Mouse (Mus musculus): ENCODE data around the gene Gstm6. TPM values are rescaled to one million over a fixed set of nuclear protein-coding genes. Genes with fewer than 3 reads are reported as not detected.

The Gstm6 gene
- polyA plus RNA-seq, 1 experiment, result 27.1 TPM

- H3K9ac ChIP-seq (ENCODE audit: low read depth, poor library complexity, severe bottlenecking), result no peak overlapping the region
Measured at GRCm38 (mm10) chr3:107931134-107931533, 12.4 kb downstream of the Gstm6 start.

GRCm38 (mm10) chr3:107929731-107930130, 13.8 kb downstream of the Gstm6 start:
- Histone ChIP-seq H3K9ac (ENCODE audit: low read depth, poor library complexity, severe bottlenecking) (no peak overlapping the region), H3K27me3 (ENCODE audit: control insufficient read depth, insufficient read depth, low read length, poor library complexity, severe bottlenecking) (no peaks in the 10 kb centered on the region), H3K4me3 (ENCODE audit: low read depth, low read length) (no peak overlapping the region), H3K27ac (ENCODE audit: insufficient read depth, low read length) (no peak overlapping the region), H3K36me3 (ENCODE audit: control insufficient read depth, insufficient read depth, low read length, poor library complexity, severe bottlenecking) (no peaks in the 10 kb centered on the region), H3K9me3 (replicated peaks; ENCODE audit: control insufficient read depth, insufficient read depth, low read length, poor library complexity, severe bottlenecking) (no peaks in the 10 kb centered on the region), H3K4me1 (ENCODE audit: control insufficient read depth, insufficient read depth, low read length) (no peaks in the 10 kb centered on the region)
- TF ChIP-seq CTCF (IDR thresholded peaks at IDR 0.05; ENCODE audit: low read depth, low read length) (no peak), POLR2A (IDR thresholded peaks at IDR 0.05; ENCODE audit: insufficient read depth, low read length) (no peak), EP300 (IDR thresholded peaks at IDR 0.05; ENCODE audit: insufficient read depth, low read depth, low read length) (no peak)

More at GRCm38 (mm10) chr3:107931134-107931533, 12.4 kb downstream of the Gstm6 start:
- H3K9me3 ChIP-seq (replicated peaks; ENCODE audit: control insufficient read depth, insufficient read depth, low read length, poor library complexity, severe bottlenecking), result no peaks in the 10 kb centered on the region
- no peaks in the 10 kb centered on the region for H3K4me1 ChIP-seq (ENCODE audit: control insufficient read depth, insufficient read depth, low read length)
- no peaks in the 10 kb centered on the region for H3K36me3 ChIP-seq (ENCODE audit: control insufficient read depth, insufficient read depth, low read length, poor library complexity, severe bottlenecking)
- H3K4me3 ChIP-seq (ENCODE audit: low read depth, low read length), result no peak overlapping the region
- no peak for TF ChIP-seq EP300 (IDR thresholded peaks at IDR 0.05; ENCODE audit: insufficient read depth, low read depth, low read length)
- no peak for TF ChIP-seq CTCF (IDR thresholded peaks at IDR 0.05; ENCODE audit: low read depth, low read length)
- no peak for TF ChIP-seq POLR2A (IDR thresholded peaks at IDR 0.05; ENCODE audit: insufficient read depth, low read length)
- no peak overlapping the region for H3K27ac ChIP-seq (ENCODE audit: insufficient read depth, low read length)
- no peaks in the 10 kb centered on the region for H3K27me3 ChIP-seq (ENCODE audit: control insufficient read depth, insufficient read depth, low read length, poor library complexity, severe bottlenecking)

- no peaks in the 10 kb centered on the region for H3K9me3 ChIP-seq (replicated peaks; ENCODE audit: control insufficient read depth, insufficient read depth, low read length, poor library complexity, severe bottlenecking)
- no peak for TF ChIP-seq POLR2A (IDR thresholded peaks at IDR 0.05; ENCODE audit: insufficient read depth, low read length)
- H3K27ac ChIP-seq (ENCODE audit: insufficient read depth, low read length), result no peak overlapping the region
- no peaks in the 10 kb centered on the region for H3K27me3 ChIP-seq (ENCODE audit: control insufficient read depth, insufficient read depth, low read length, poor library complexity, severe bottlenecking)
- H3K9ac ChIP-seq (ENCODE audit: low read depth, poor library complexity, severe bottlenecking), result no peak overlapping the region
- H3K4me1 ChIP-seq (ENCODE audit: control insufficient read depth, insufficient read depth, low read length), result no peaks in the 10 kb centered on the region
- no peak overlapping the region for H3K4me3 ChIP-seq (ENCODE audit: low read depth, low read length)
- no peaks in the 10 kb centered on the region for H3K36me3 ChIP-seq (ENCODE audit: control insufficient read depth, insufficient read depth, low read length, poor library complexity, severe bottlenecking)
Measured at GRCm38 (mm10) chr3:107929243-107929642, 14.3 kb downstream of the Gstm6 start.

DNA sequence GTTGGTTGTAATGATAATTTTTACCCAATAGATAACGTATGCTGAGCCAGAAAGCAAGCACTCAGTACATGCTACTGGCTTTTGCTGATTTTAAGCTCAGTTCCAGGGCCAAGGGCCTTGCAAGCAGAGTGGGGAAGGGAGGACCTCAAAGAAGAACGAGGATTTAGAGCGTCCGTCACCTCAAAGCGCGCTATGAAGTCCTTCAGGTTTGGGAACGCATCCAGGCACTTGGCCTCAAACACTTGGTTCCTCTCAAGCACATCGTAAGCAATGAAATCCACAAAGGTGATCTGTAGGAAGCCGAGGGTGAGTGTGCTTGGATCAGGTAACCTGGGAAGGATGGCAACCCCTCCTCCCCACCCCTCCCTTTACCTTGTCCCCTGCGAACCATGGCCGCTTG, 14.9 kb downstream of the Gstm6 start:
- Histone ChIP-seq H3K27ac (ENCODE audit: insufficient read depth, low read length) (no peak overlapping the region), H3K9ac (ENCODE audit: low read depth, poor library complexity, severe bottlenecking) (no peak overlapping the region), H3K9me3 (replicated peaks; ENCODE audit: control insufficient read depth, insufficient read depth, low read length, poor library complexity, severe bottlenecking) (no peaks in the 10 kb centered on the region), H3K4me1 (ENCODE audit: control insufficient read depth, insufficient read depth, low read length) (no peaks in the 10 kb centered on the region), H3K4me3 (ENCODE audit: low read depth, low read length) (no peak overlapping the region), H3K36me3 (ENCODE audit: control insufficient read depth, insufficient read depth, low read length, poor library complexity, severe bottlenecking) (no peaks in the 10 kb centered on the region), H3K27me3 (ENCODE audit: control insufficient read depth, insufficient read depth, low read length, poor library complexity, severe bottlenecking) (no peaks in the 10 kb centered on the region)
- TF ChIP-seq POLR2A (IDR thresholded peaks at IDR 0.05; ENCODE audit: insufficient read depth, low read length) (no peak), CTCF (IDR thresholded peaks at IDR 0.05; ENCODE audit: low read depth, low read length) (no peak)

- no peaks in the 10 kb centered on the region for H3K4me1 ChIP-seq (ENCODE audit: control insufficient read depth, insufficient read depth, low read length)
- no peaks in the 10 kb centered on the region for H3K9me3 ChIP-seq (replicated peaks; ENCODE audit: control insufficient read depth, insufficient read depth, low read length, poor library complexity, severe bottlenecking)
- no peaks in the 10 kb centered on the region for H3K36me3 ChIP-seq (ENCODE audit: control insufficient read depth, insufficient read depth, low read length, poor library complexity, severe bottlenecking)
- H3K9ac ChIP-seq (ENCODE audit: low read depth, poor library complexity, severe bottlenecking), result no peak overlapping the region
- no peak for TF ChIP-seq POLR2A (IDR thresholded peaks at IDR 0.05; ENCODE audit: insufficient read depth, low read length)
- no peak for TF ChIP-seq EP300 (IDR thresholded peaks at IDR 0.05; ENCODE audit: insufficient read depth, low read depth, low read length)
- TF ChIP-seq CTCF (IDR thresholded peaks at IDR 0.05; ENCODE audit: low read depth, low read length), result no peak
- no peak overlapping the region for H3K4me3 ChIP-seq (ENCODE audit: low read depth, low read length)
- H3K27me3 ChIP-seq (ENCODE audit: control insufficient read depth, insufficient read depth, low read length, poor library complexity, severe bottlenecking), result no peaks in the 10 kb centered on the region
- H3K27ac ChIP-seq (ENCODE audit: insufficient read depth, low read length), result no peak overlapping the region
Measured at GRCm38 (mm10) chr3:107927841-107928240, 15.7 kb downstream of the Gstm6 start.

DNA sequence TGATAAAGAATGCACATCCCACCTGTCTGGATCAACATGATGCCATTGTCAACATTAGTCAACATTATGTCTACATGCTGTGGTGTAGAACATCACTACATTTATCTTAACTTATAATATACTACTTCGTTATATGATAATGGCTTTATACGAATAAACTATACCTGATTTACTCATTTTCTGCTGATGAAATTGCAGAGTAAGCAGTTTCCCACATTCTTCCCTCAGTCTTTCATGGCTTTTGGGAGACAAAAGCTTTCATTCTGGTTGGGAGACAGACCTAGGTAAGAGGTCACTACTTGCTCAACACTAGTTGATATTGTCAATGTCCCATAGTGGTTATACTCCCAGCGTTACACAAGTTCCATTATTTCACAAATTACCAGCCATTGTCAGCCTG, 18.2 kb downstream of the Gstm6 start:
- Histone ChIP-seq H3K36me3 (ENCODE audit: control insufficient read depth, insufficient read depth, low read length, poor library complexity, severe bottlenecking) (no peaks in the 10 kb centered on the region), H3K4me1 (ENCODE audit: control insufficient read depth, insufficient read depth, low read length) (no peaks in the 10 kb centered on the region), H3K4me3 (ENCODE audit: low read depth, low read length) (no peak overlapping the region), H3K27ac (ENCODE audit: insufficient read depth, low read length) (no peak overlapping the region), H3K27me3 (ENCODE audit: control insufficient read depth, insufficient read depth, low read length, poor library complexity, severe bottlenecking) (no peaks in the 10 kb centered on the region), H3K9me3 (replicated peaks; ENCODE audit: control insufficient read depth, insufficient read depth, low read length, poor library complexity, severe bottlenecking) (no peaks in the 10 kb centered on the region), H3K9ac (ENCODE audit: low read depth, poor library complexity, severe bottlenecking) (no peak overlapping the region)
- TF ChIP-seq POLR2A (IDR thresholded peaks at IDR 0.05; ENCODE audit: insufficient read depth, low read length), result no peak
- TF ChIP-seq CTCF (IDR thresholded peaks at IDR 0.05; ENCODE audit: low read depth, low read length), result no peak
